Mouse (Mus musculus) cerebellum, adult 9-10 months (tissue): ENCODE results near the gene Evx2.

Experiments
- DNase-seq: peaks from one replicate; pipeline ENCODE4 v3.0.0; 2022

The Evx2 gene

DNA sequence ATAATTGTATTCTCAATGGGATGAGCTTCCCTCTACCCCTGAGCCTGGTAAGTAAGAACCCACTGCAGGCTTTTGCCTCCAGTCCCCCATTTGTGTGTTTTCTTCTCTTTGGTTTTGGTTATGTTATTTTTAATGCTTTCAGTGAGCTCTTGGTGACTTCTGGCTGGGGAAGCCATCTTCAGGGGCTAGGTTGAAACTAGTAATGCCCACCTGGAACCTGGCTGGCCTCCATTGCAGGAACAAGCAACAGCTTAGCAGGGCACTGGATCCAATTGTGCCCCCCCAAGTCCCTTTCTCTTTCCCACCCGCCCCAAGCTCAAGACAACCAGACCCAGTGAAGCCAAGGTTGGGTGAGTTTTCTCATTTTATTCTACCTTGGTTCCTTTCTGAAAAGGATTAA lies 36.0 kb upstream of the Evx2 start:
- no peak for DNase-seq

DNA sequence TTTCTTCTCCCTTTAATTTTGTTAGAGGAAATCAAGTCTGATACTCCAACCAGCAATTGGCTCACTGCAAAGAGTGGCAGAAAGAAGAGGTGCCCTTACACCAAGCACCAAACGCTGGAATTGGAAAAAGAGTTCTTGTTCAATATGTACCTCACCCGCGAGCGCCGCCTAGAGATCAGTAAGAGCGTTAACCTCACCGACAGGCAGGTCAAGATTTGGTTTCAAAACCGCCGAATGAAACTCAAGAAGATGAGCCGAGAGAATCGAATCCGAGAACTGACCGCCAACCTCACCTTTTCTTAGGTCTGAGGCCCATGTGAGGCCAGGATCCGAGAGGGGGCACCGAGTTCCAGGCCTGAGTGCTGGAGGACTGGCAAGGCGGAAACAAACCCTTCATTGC lies 34.7 kb upstream of the Evx2 start:
- no peak for DNase-seq

- no peak for DNase-seq
These were observed 34.1 kb upstream of the Evx2 start for GRCm38 (mm10) chr2:74693432-74693827.

DNA sequence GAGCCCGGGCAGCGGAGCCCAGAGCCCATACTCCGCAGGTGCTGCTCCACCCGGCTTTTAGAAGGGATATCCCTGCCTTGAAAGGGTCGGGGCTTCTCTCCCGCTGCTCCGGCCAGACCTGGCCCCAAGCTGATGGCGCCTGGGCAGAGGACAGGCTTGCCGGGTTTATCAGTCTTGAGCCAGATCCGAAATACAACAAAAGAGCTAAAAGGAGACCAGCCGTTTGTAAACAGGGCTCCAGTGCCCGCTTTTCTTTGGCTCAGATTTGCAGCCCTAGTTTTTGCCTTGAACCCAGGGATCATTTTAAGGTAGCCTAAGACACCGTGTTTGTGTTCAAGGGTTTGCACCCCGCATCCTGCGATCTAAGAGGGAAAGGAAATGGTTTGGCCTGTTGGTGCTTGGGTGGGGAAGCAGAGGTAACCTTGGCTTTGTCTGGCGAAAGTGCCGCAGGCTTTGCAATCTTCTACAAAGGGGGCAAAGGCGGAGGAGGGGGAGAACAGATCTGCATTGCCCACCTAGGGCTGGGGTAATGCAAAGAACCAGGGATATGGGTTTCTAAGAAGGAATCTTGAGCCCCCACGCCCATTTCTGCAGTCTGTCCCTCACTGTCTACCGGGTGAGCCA lies 33.6 kb upstream of the Evx2 start:
- no peak for DNase-seq

GRCm38 (mm10) chr2:74691995-74692807 lies 32.8 kb upstream of the Evx2 start:
- no peak for DNase-seq

DNA sequence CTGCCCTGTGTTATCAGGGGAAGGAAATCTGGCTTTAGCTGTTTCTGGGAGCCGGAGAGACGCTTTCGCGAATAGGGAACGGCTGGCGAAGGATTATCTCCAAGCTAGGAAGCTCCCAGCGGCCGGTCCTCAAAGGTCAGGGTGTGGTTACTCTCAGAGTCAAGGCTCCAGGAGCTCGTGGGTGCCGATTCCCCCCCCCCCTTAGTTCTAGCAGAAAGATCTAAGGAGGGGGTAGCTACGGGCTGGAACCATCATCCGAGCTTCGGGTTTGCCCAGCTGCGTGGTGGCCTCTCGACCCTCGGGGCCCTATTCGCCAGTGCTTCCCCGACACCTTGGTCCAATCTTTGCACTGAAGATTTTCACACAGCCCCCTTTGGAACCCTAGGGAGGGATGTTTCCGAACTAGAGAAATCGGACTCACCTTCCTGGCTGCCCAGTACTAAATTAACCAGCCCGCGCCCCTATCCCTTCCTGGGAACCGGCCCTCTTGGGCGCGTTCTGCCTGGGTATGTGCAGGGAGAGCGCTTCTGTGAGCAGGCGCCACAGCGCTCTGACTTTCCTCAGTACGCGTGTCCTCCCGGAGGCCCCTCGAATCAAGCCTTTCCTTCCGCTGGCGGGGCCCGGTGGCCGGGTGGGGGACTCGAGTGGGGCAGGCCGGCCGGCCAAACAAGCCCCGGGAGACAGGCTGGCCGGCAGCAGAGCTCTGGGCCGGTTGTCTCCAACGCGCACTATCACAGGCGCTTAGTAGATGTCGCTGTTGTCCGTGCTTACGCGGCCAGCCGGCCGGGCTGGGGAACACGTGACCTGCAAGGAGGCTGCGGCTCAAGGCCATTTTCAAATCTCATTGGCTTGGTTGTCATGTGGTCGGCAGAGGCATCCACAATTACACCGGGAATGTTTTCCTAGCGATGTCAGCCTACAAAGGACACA lies 31.9 kb upstream of the Evx2 start, which contains the start of gene Hoxd10:
TSS of gene Hoxd10 (plus strand) at position 903 of the 930 bp plus-strand sequence.
- no peak for DNase-seq

DNA sequence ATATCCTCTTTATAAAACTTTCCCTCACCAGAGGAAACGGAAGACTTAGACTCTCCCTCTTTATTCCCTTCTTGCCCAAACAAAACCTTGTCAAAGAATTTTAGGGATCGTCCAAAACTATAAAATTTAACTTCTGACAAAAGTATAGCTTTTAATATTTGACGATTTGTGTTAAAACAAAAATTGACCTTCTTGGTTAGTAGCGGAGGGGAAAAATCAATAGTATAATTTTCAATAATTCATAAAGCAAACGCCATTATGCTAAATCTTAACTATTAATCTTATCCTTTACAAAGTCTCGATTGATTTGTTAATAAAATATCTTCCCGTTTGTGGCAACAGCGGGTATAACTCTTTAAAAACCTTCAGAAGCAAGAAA lies 31.0 kb upstream of the Evx2 start:
- DNase-seq = no peak

DNA sequence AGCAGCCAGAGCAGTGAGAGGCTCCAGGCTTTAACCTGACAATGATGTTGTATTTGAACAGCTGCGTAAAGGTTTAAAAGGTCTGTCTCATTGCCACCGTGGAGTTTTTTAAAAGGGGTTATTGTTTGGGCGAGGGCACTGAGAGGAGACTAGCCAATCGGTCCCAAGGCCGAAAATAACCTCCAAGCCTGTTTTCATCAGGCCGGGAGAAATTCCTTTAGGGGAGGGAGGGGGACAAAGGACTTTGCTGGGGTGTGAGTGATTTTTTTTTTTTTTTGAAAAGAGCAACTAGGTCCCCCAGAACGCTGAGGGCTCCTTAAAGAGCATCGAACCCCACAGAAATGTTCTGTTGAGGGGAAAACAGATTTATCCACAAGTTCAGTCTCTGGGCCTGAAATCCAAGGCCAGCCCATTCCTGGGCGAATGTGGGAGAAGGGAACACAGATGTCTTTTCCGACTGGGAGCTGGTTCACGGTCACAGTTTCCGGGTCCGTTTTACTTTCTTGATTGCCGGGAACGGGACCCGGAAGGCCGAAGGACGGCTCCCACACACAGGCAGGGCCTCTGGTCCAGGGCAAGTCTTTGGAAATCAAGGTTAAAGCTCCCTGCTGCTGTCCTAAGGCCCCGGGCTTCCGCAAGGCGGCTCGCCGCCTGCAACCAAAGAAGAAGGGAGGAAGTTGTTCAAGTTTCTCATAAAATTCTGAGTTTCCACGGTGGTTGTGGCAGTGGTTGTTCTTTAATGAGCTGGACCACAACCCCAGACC lies 30.4 kb upstream of the Evx2 start:
- DNase-seq = no peak

DNA sequence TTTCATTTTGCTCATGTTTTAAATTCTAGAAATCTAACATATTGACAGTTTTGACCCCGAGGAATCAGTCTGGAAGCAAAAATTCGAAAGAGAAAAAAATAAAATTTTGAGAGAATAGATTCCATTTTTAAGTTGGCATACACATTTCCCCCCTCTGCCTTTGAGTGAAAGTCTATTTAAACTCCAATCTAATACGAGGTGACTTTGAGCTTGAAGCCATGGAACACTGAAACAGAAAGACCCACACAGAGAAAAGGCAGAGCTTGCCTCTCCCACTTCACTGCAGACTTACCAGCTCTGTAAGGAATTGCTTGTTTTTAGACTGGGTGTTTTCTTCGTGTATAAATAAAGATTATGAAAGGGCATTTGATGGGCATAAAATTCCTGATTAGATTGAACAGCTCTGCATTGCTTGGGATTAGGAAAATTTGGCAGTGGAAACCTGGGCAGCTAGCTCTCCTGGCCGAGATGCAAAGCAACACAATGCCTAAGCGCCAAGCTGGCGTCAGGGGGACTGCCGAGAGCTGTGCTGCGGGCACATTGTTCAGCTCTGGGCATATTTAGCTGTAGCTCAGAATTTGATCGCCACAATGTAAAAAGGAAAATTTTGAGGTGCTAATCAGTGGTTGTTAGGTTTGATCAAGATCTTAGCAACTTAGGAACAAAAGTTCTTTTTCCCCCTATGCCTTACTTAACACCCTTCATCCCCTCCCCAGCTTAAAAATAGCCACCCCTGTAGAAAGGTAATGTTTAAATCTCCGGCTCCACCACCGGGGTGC lies 29.6 kb upstream of the Evx2 start:
- no peak for DNase-seq

DNA sequence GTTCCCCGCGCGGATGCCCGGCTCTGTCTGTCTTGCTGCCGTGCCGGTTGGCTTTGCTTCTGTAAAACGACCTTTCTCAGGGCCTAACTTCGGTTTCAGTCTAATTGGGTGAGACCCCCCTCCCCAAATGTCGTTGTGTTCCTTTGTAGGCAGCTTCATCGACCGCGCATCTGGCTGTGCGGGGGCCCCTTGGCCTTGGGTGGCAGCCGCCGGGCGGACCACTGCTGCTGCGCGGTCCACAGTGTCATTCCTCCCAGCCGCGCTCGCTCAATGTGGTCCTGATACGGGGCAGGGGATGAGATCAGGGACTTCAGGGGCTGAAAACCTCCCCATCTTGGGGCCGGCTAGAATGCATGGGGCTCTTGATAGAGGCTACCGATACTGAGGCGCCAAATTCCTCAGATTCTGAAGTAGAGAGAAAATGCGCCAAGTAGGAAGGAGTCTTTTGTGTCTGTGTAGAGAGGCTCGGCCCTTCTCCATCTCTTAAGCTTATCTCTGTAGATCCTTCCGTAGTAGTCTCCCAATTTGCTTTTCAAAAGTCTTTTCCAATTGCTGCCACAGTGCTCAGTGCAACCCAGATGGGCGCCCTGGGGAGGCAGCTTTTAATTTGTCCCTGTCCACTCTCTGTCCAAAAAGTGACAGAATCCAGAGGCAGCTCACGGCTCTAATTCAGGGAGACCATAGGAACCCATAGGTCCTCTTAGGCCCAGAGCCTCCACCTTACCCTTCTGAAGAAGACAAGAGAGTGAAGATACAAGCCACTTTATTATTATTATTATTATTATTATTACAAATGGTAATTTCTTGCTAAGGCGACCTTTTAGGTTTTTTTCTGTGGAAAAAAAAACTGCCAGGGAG lies 28.6 kb upstream of the Evx2 start:
- no peak for DNase-seq

GRCm38 (mm10) chr2:74686988-74687697 lies 27.8 kb upstream of the Evx2 start:
- no peak for DNase-seq

- no peak for DNase-seq
These were observed 27.1 kb upstream of the Evx2 start for GRCm38 (mm10) chr2:74686301-74686987.

DNA sequence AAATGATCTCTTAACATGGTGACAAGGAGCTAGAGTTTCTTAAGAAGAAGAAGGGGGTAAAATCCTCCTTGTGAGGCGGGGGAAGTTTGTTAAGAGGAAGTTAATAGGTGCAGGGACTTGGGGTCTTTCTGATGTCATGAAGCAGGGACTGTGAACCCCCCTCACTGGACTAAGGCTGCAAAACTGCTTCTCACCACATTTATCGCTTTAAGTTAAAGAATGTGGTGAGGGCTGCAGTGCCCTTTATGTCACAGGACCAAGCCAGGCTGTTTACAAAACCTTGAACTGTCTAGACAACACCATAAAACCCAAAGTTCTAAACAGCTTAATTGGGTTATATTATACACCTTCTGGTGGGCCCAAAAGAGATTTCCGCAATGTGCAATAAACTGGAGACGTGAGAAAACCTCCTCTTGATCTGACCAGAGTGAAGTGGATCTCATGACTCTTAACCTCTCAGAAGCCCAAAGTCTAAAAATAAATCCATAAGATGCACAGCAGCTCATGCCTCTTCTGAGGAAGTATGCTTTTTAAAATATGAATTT lies 25.8 kb upstream of the Evx2 start:
- DNase-seq = no peak

- DNase-seq = no peak
These were observed 24.7 kb upstream of the Evx2 start for GRCm38 (mm10) chr2:74684106-74684505.

- no peak for DNase-seq
These were observed 24.2 kb upstream of the Evx2 start for GRCm38 (mm10) chr2:74683471-74683951.

- no peak for DNase-seq
These were observed 23.4 kb upstream of the Evx2 start for GRCm38 (mm10) chr2:74682796-74683195.

- DNase-seq = no peak
These were observed 22.5 kb upstream of the Evx2 start for GRCm38 (mm10) chr2:74681594-74682531.
